Mouse (Mus musculus) cerebellum, adult 2 months (tissue): Measurements from ENCODE around the gene Zmat5.

Source experiments
- CTCF ChIP-seq: fragments of 200-500 bp; IDR thresholded peaks from 2 replicates; pipeline ENCODE4 v1.5.1; 2011; ENCODE audit warnings: low read depth, mild to moderate bottlenecking, control low read depth, low read length, moderate library complexity, borderline replicate concordance; ENCODE audit not compliant: insufficient read depth
- POLR2A ChIP-seq: fragments of 200-500 bp; IDR thresholded peaks from 2 replicates; pipeline ENCODE4 v1.6.1; 2011; ENCODE audit warnings: low read length, control low read depth, borderline replicate concordance; ENCODE audit not compliant: insufficient read depth

DNA sequence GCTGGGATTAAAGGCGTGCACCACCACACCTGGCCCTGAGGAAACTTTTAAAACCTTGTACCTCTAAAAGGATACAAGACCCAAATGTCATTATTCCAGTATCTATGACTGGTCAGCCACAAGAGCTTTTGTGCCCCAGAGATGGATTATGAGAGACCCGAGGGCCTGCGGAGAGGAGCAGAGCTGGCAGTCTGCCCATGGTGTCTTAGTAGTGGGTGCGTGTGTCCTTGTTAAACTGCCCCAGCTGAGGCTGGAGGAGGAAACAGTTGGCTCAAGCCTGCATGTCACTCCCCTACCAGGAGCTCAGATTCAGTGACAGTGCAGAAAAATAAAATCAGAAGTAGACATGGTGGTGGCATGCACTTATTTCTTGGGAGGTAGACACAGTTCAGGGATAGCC lies 19.4 kb upstream of the Zmat5 start:
- TF ChIP-seq CTCF (no peak), POLR2A (no peak)
